Mouse (Mus musculus) C2C12 (cell line): ENCODE results near the gene Abhd12b.

Experiments used
- CTCF ChIP-seq: IDR thresholded peaks from one replicate; pipeline ENCODE4 v1.5.1; 2011; ENCODE audit not compliant: control insufficient read depth, insufficient read depth, insufficient read length
- FOSL1 ChIP-seq: IDR thresholded peaks from one replicate; pipeline ENCODE4 v1.8.0; 2011; ENCODE audit warnings: mild to moderate bottlenecking, low read length; ENCODE audit not compliant: poor library complexity, insufficient read depth, severe bottlenecking
- MAX ChIP-seq: IDR thresholded peaks from one replicate; pipeline ENCODE4 v1.6.1; 2011; ENCODE audit warnings: mild to moderate bottlenecking, control low read depth

DNA sequence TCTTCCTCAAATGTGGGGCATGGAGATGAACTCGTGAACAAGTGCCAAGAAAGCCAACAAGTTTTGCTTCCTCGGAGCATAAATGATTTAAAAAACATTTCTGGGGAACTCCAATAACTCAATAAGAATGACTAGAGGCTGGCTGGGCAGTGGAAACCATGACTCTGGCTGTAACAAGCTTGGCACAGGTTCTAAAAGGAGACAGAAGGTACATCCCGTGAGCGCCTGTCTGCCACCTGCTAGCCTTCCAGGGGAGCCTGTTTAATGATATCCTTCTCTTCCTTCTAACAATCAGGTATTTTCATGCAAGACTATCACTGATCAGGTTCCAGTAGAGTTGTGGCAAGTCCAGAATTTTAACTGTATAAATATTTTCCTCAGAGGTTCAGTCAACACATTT is 58.6 kb downstream of the Abhd12b start:
- no peak for TF ChIP-seq CTCF
- TF ChIP-seq FOSL1: no peak
- TF ChIP-seq MAX: no peak
